Mouse (Mus musculus) left cerebral cortex, adult 6 months (tissue): ENCODE measurements around the gene Gm19345. TPM values are rescaled to one million over a fixed set of nuclear protein-coding genes. Genes with fewer than 3 reads are reported as not detected.

ENCODE experiments used
- long read RNA-seq, 2 experiments: library from polyadenylated mRNA; unstranded; transcript quantifications; one replicate each; pipeline ENCODE4 v2.0.0; 2019 to 2020
- polyA plus RNA-seq: library from polyadenylated mRNA; unstranded; fragments of <200 nt; fragmentation: Nextera tagmentation; gene quantifications from 2 replicates; pipeline ENCODE4 v1.2.3, GENCODE M21; 2021

Gene Gm19345
- polyA plus RNA-seq: 3.5 and 4.1 TPM in 2 replicates
- long read RNA-seq, experiment 1, partial matches to known transcripts: 0 of 3 reads
- long read RNA-seq, experiment 1, other reads (novel, unspliced or antisense): 1 of 3 reads
- long read RNA-seq, experiment 2, partial matches to known transcripts: 0 of 2 reads
- long read RNA-seq, experiment 2, other reads (novel, unspliced or antisense): 1 of 2 reads

GRCm38 (mm10) chr7:19851858-19852570, at the start of gene Gm19345:
Gene Gm19345, plus strand, starts transcription at chr7:19852003.

GRCm38 (mm10) chr7:19822604-19823058, 29.2 kb upstream of the Gm19345 start, which contains the start of gene Bcl3:
Gene Bcl3, minus strand, starts transcription at chr7:19822770.

DNA sequence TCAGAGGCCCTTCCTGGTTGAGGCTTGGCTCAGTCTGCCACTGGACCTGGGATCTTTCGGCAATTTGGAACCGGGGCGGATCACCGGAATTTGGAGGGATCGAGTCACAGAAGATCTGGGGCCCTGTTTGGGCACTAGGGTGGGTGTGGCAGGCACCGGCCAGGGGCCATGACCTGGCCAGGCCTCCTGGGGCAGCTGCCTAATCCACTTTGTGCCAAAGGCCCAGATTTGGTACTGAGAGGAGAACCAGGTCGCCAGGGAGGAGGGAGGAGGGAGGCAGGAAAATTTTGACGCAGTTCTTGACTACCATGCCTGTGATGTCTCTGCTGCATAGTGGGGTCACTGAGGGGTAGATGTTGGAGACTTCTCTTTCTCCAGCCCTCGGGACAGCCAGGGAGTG, 9.4 kb downstream of the Gm19345 start, which contains the start of gene Ceacam16:
Ceacam16 (minus strand) TSS at position 101 of the 400 bp plus-strand sequence.

DNA sequence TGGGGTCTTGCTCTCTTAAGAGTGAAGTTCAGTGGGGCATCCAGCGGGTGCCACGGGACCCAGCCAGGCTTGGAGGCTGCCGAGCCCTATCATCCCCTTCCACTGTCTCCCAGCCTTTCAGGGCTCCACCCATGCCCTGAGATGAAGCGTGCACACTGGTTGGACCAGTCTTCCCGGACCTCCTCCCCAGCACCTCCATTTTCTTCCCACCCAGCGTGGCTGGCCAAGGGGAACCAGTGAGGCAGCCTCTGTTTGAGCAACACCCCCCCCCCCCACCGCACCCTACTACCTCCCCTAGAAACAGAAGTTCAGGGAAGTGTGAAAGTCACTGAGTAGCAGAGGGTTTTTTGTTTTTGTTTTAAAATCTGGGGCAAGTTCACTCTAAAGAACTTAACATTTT, 36.0 kb downstream of the Gm19345 start, which contains the start of gene Ceacam19:
Ceacam19 (minus strand) TSS at position 117 of the 400 bp plus-strand sequence.

Other genes starting within 250 kb of the Gm19345 start
- gene Clasrp, start 247.5 kb upstream of the Gm19345 start, polyA plus RNA-seq: 9.7 and 15.1 TPM in 2 replicates
- gene Relb, start 222.6 kb upstream of the Gm19345 start, polyA plus RNA-seq: 5.7 and 8.2 TPM in 2 replicates
- 86.9 and 119 TPM in 2 replicates for gene Clptm1, start 187.0 kb upstream of the Gm19345 start, polyA plus RNA-seq
- not detected in 2 replicates for gene Apoc2, start 174.1 kb upstream of the Gm19345 start, polyA plus RNA-seq
- not detected in 2 replicates for gene Gm44805, start 170.6 kb upstream of the Gm19345 start, polyA plus RNA-seq
- not detected in 2 replicates for gene Apoc4, start 170.5 kb upstream of the Gm19345 start, polyA plus RNA-seq
- gene Apoc1, start 159.3 kb upstream of the Gm19345 start, polyA plus RNA-seq: 1.7 and 5.7 TPM in 2 replicates
- 7,501 and 8,830 TPM in 2 replicates for gene Apoe, start 152.8 kb upstream of the Gm19345 start, polyA plus RNA-seq
- gene Tomm40, start 136.6 kb upstream of the Gm19345 start, polyA plus RNA-seq: 148 and 163 TPM in 2 replicates
- gene Nectin2, start 101.5 kb upstream of the Gm19345 start, polyA plus RNA-seq: 5.5 and 5.7 TPM in 2 replicates
- 6.3 and 14.9 TPM in 2 replicates for gene Bcam, start 81.0 kb upstream of the Gm19345 start, polyA plus RNA-seq
- 0.18 TPM in 1 of 2 replicates, not detected in the other for gene Cblc, start 55.2 kb upstream of the Gm19345 start, polyA plus RNA-seq
- gene Bcl3, start 29.2 kb upstream of the Gm19345 start, polyA plus RNA-seq: 0.25 and 0.68 TPM in 2 replicates
- gene Ceacam16, start 9.3 kb downstream of the Gm19345 start, polyA plus RNA-seq: 0.09 TPM in 1 of 2 replicates, not detected in the other
- gene Ceacam19, start 36.0 kb downstream of the Gm19345 start, polyA plus RNA-seq: not detected in 2 replicates
- 1.2 and 1.4 TPM in 2 replicates for gene Pvr, start 69.2 kb downstream of the Gm19345 start, polyA plus RNA-seq
- not detected in 2 replicates for gene Igsf23, start 98.8 kb downstream of the Gm19345 start, polyA plus RNA-seq
- 0.13 TPM in 1 of 2 replicates, not detected in the other for gene Ceacam20, start 113.4 kb downstream of the Gm19345 start, polyA plus RNA-seq
- gene Nlrp9b, start 139.5 kb downstream of the Gm19345 start, polyA plus RNA-seq: not detected in 2 replicates
- gene Vmn1r91, start 247.7 kb downstream of the Gm19345 start, polyA plus RNA-seq: not detected in 2 replicates